Mouse (Mus musculus) olfactory bulb, adult 2 months (tissue): ENCODE measurements around the gene Shisal2b.

Experiments
- CTCF ChIP-seq: fragments of 200-500 bp; IDR thresholded peaks from 2 replicates; pipeline ENCODE4 v1.5.1; 2012; ENCODE audit warnings: low read depth, mild to moderate bottlenecking, low read length, moderate library complexity; ENCODE audit not compliant: insufficient read depth
- POLR2A ChIP-seq: fragments of 200-500 bp; IDR thresholded peaks from 2 replicates; pipeline ENCODE4 v1.6.1; 2012; ENCODE audit warnings: mild to moderate bottlenecking, low read depth, low read length, moderate library complexity; ENCODE audit not compliant: insufficient read depth

- TF ChIP-seq POLR2A (no peak), CTCF (no peak)
Observed at GRCm38 (mm10) chr13:104892337-104892736, 28.6 kb upstream of the Shisal2b start.
